Mouse (Mus musculus) hindbrain, postnatal 0 days (tissue): ENCODE measurements around the gene Snx27. TPM values are rescaled to one million over a fixed set of nuclear protein-coding genes. Genes with fewer than 3 reads are reported as not detected.
A peak's percentile ranks its signal among the peaks of the same experiment; 100 is the strongest.

Experiments
- ATAC-seq: fragments of 200-750 bp; cut with Nextera tagmentation; 2 replicates; pipeline ENCODE4 v1.8.0; 2017; ENCODE audit warnings: mild to moderate bottlenecking, moderate TSS enrichment, moderate library complexity
- DNase-seq: peaks from one replicate; pipeline ENCODE4 v3.0.0-alpha.2; 2015; ENCODE audit warnings: low spot score
- H3K27ac ChIP-seq: fragments of 300-500 bp; sonication (generic); 2 replicates; pipeline ENCODE4 v1.5.1; 2014; ENCODE audit warnings: mild to moderate bottlenecking
- H3K27me3 ChIP-seq: fragments of 300-500 bp; sonication (generic); 2 replicates; pipeline ENCODE4 v1.6.1; 2014; ENCODE audit warnings: low read length, mixed read lengths; ENCODE audit not compliant: insufficient read depth
- H3K36me3 ChIP-seq: fragments of 300-500 bp; sonication (generic); 2 replicates; pipeline ENCODE4 v1.6.1; 2014; ENCODE audit warnings: low read length, mixed read lengths; ENCODE audit not compliant: insufficient read depth
- H3K4me1 ChIP-seq: fragments of 300-500 bp; sonication (generic); 2 replicates; pipeline ENCODE4 v1.6.1; 2014; ENCODE audit warnings: antibody characterized with exemption, low read length, mixed read lengths; ENCODE audit not compliant: insufficient read depth
- H3K4me2 ChIP-seq: fragments of 300-500 bp; sonication (generic); 2 replicates; pipeline ENCODE4 v1.6.1; 2014; ENCODE audit warnings: low read depth, mild to moderate bottlenecking, low read length, moderate library complexity, mixed read lengths
- H3K4me3 ChIP-seq: fragments of 300-500 bp; sonication (generic); 2 replicates; pipeline ENCODE4 v1.5.1; 2014; ENCODE audit warnings: low read length
- H3K9ac ChIP-seq: fragments of 300-500 bp; sonication (generic); replicated peaks from 2 replicates; pipeline ENCODE4 v1.6.1; 2014; ENCODE audit warnings: mild to moderate bottlenecking, low read length, moderate library complexity, mixed read lengths
- H3K9me3 ChIP-seq: fragments of 300-500 bp; sonication (generic); 2 replicates; pipeline ENCODE4 v1.6.1; 2016; ENCODE audit warnings: low read length, mixed read lengths
- CTCF ChIP-seq: IDR thresholded peaks from 2 replicates; pipeline ENCODE4 v1.5.1; 2016; ENCODE audit warnings: antibody characterized with exemption, control low read depth, low read depth
- WGBS: fragments of 180-500 bp; shearing (Covaris S2); extraction: QIAGEN DNeasy Blood & Tissue Kit; methylation state at CpG from one replicate; pipeline ENCODE4 v1.1.7; 2014; 5-methylcytosine and 5-hydroxymethylcytosine counted together
- polyA plus RNA-seq: library from polyadenylated mRNA; unstranded; fragments of >200 nt; fragmentation: Nextera tagmentation; extraction: Ambion mirVana; gene quantifications from 2 replicates; pipeline ENCODE4 v1.2.1, GENCODE M21; 2015
- total RNA-seq: library from RNA; depleted of rRNA; stranded (reverse); fragments of >200 nt; gene quantifications from 2 replicates; pipeline ENCODE4 v1.2.3, GENCODE M21; 2014; rRNA removed

The Snx27 gene
- total and polyA plus RNA-seq, 2 experiments from 2014 or later = 71.3 to 81.7 TPM

- H3K27me3 ChIP-seq = no peaks in the 10 kb centered on the region
- 88% methylated on average over 2 of the region's 2 CpGs for WGBS
- H3K27ac ChIP-seq = no peak overlapping the region
- no peak overlapping the region for H3K4me2 ChIP-seq
- H3K4me1 ChIP-seq = peaks cover 15% of the 10 kb centered on the region
- H3K9ac ChIP-seq = no peak overlapping the region
- ATAC-seq = no peak
- H3K4me3 ChIP-seq = no peak overlapping the region
- DNase-seq = no peak
- no peak for TF ChIP-seq CTCF
- H3K9me3 ChIP-seq = no peaks in the 10 kb centered on the region
- no peaks in the 10 kb centered on the region for H3K36me3 ChIP-seq
Observed at GRCm38 (mm10) chr3:94459834-94460233, 122.7 kb downstream of the Snx27 start.

- Histone ChIP-seq H3K27ac (peak overlapping the region; percentile 56; the same call in 1 of the 2 replicates), H3K9me3 (no peaks in the 10 kb centered on the region), H3K36me3 (no peaks in the 10 kb centered on the region), H3K9ac (no peak overlapping the region), H3K4me3 (no peak overlapping the region), H3K4me1 (0 out of 2 replicates have a peak, but pooled peaks cover 4% of the 10 kb centered on the region), H3K27me3 (no peaks in the 10 kb centered on the region), H3K4me2 (peak overlapping the region; percentile 51)
- no peak for TF ChIP-seq CTCF
- 0 out of 2 replicates have a peak, but pooled peaks have one; percentile 25 for ATAC-seq
- 62% methylated on average over 3 of the region's 3 CpGs for WGBS
- no peak for DNase-seq
Observed at GRCm38 (mm10) chr3:94457055-94457454, 125.5 kb downstream of the Snx27 start.

- no peaks in the 10 kb centered on the region for H3K36me3 ChIP-seq
- peak; percentile 89 for TF ChIP-seq CTCF
- ATAC-seq (peak; percentile 92), DNase-seq (peak; percentile 98)
- peak overlapping the region; percentile 34 for H3K4me3 ChIP-seq
- no peak overlapping the region for H3K9ac ChIP-seq
- 0 out of 2 replicates have a peak, but pooled peaks cover 4% of the 10 kb centered on the region for H3K4me1 ChIP-seq
- peak overlapping the region; percentile 56; the same call in 1 of the 2 replicates for H3K27ac ChIP-seq
- 1% methylated on average over 12 of the region's 12 CpGs for WGBS
- H3K4me2 ChIP-seq = peak overlapping the region; percentile 51
- no peaks in the 10 kb centered on the region for H3K9me3 ChIP-seq
- H3K27me3 ChIP-seq = no peaks in the 10 kb centered on the region
Observed at GRCm38 (mm10) chr3:94456529-94457000, 126.0 kb downstream of the Snx27 start.

GRCm38 (mm10) chr3:94449377-94449776, 133.1 kb downstream of the Snx27 start:
- DNase-seq = no peak
- H3K4me2 ChIP-seq = no peak overlapping the region
- H3K9me3 ChIP-seq = no peaks in the 10 kb centered on the region
- ATAC-seq = no peak
- no peak overlapping the region for H3K9ac ChIP-seq
- no peak overlapping the region for H3K27ac ChIP-seq
- TF ChIP-seq CTCF = no peak
- WGBS = 99% methylated on average over 2 of the region's 2 CpGs
- H3K4me3 ChIP-seq = no peak overlapping the region
- peaks cover 29% of the 10 kb centered on the region for H3K36me3 ChIP-seq
- H3K4me1 ChIP-seq = no peaks in the 10 kb centered on the region
- H3K27me3 ChIP-seq = no peaks in the 10 kb centered on the region

Other genes starting within 250 kb of the Snx27 start
- gene Them5, start 240.6 kb downstream of the Snx27 start, total RNA-seq = not detected in 2 replicates
- 0.11 TPM in 1 of 2 replicates, not detected in the other for gene Them5, start 240.6 kb downstream of the Snx27 start, polyA plus RNA-seq
- gene C2cd4d, start 220.3 kb downstream of the Snx27 start, total RNA-seq = 1.8 and 2.6 TPM in 2 replicates
- gene C2cd4d, start 220.3 kb downstream of the Snx27 start, polyA plus RNA-seq = 1.3 and 2.2 TPM in 2 replicates
- 1.5 TPM in 2 replicates for gene Rorc, start 209.9 kb downstream of the Snx27 start, total RNA-seq
- 0.45 and 0.79 TPM in 2 replicates for gene Rorc, start 209.9 kb downstream of the Snx27 start, polyA plus RNA-seq
- gene Lingo4, start 184.2 kb downstream of the Snx27 start, total RNA-seq = 3.7 and 3.9 TPM in 2 replicates
- gene Lingo4, start 184.2 kb downstream of the Snx27 start, polyA plus RNA-seq = 2.1 and 2.5 TPM in 2 replicates
- 11.8 and 13.7 TPM in 2 replicates for gene Tdrkh, start 169.4 kb downstream of the Snx27 start, total RNA-seq
- 46.8 and 48.6 TPM in 2 replicates for gene Tdrkh, start 169.4 kb downstream of the Snx27 start, polyA plus RNA-seq
- 45.8 and 49.2 TPM in 2 replicates for gene Mrpl9, start 139.4 kb downstream of the Snx27 start, total RNA-seq
- gene Mrpl9, start 139.4 kb downstream of the Snx27 start, polyA plus RNA-seq = 61.7 and 63.8 TPM in 2 replicates
- gene Oaz3, start 138.8 kb downstream of the Snx27 start, total RNA-seq = not detected in 2 replicates
- 0.60 and 1.2 TPM in 2 replicates for gene Oaz3, start 138.8 kb downstream of the Snx27 start, polyA plus RNA-seq
- 156 and 184 TPM in 2 replicates for gene Celf3, start 104.4 kb downstream of the Snx27 start, total RNA-seq
- gene Celf3, start 104.4 kb downstream of the Snx27 start, polyA plus RNA-seq = 158 and 171 TPM in 2 replicates
- gene Riiad1, start 102.4 kb downstream of the Snx27 start, total RNA-seq = 2.3 and 4.1 TPM in 2 replicates
- 15.7 and 18.3 TPM in 2 replicates for gene Riiad1, start 102.4 kb downstream of the Snx27 start, polyA plus RNA-seq
- not detected in 2 replicates for gene Gm10972, start 60.4 kb upstream of the Snx27 start, total RNA-seq
- not detected in 2 replicates for gene Gm10972, start 60.4 kb upstream of the Snx27 start, polyA plus RNA-seq
- gene Tuft1, start 76.2 kb upstream of the Snx27 start, total RNA-seq = 8.4 and 14.7 TPM in 2 replicates
- 6.8 and 7.6 TPM in 2 replicates for gene Tuft1, start 76.2 kb upstream of the Snx27 start, polyA plus RNA-seq
- gene Selenbp2, start 110.8 kb upstream of the Snx27 start, total RNA-seq = 1.8 TPM in 1 of 2 replicates, not detected in the other
- gene Selenbp2, start 110.8 kb upstream of the Snx27 start, polyA plus RNA-seq = 0.62 and 0.79 TPM in 2 replicates
- gene Cgn, start 203.8 kb upstream of the Snx27 start, total RNA-seq = 5.8 and 7.7 TPM in 2 replicates
- gene Cgn, start 203.8 kb upstream of the Snx27 start, polyA plus RNA-seq = 9.8 and 10.3 TPM in 2 replicates